ENCODE assay signal across 8 mouse cellular contexts in the genomic region with DNA sequence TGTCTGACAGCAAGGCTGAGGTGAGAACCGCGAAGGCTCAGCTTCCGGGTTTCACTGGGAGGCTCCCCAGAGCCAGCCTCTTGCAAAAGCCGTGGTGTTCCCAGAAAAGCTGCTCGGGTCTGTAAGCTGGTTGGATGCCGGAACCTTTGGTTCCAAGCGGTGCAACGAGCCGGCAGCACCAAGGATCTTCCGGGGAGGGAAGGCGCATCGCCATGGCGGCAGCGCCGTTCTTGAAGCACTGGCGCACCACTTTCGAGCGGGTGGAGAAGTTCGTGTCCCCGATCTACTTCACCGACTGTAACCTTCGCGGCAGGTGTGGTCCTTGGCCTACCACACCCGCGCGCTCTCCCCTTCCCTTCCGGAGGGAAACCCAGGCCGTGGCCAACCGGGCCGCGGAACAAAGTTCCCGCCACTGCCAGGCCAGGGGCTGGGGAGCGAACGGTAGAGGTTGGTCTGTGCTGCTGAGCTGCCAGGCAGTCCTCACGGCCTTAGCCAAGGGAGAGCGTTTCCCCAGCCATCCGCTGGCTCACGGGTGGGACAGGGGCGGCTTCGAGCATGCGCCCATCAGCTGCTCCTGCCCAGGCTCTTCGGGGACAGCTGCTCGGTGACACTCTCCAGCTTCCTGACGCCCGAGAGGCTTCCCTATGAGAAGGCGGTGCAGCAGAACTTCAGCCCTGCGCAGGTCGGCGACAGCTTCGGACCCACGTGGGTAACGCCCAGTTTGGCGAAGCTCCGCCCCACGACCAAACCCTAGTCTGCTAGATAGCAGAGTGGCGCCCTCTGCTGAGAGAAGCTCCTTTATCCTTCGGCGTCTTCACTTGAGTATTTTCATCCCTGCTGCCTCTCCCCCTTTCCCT. TPM values are rescaled to one million over a fixed set of nuclear protein-coding genes. Genes with fewer than 3 reads are reported as not detected.
DNase-seq lines count a peak whose midpoint lies in the region; ATAC-seq and TF ChIP-seq lines count a peak whose summit lies in the region.

A gene (plus strand): TSS at position 114 of the 857 bp plus-strand sequence.

- no peak for TF ChIP-seq EP300 in heart, postnatal 0 days (IDR thresholded peaks at IDR 0.05; ENCODE audit: low read depth)

- H3K4me3 ChIP-seq in E14TG2a.4 (replicated peaks; ENCODE audit: low read length): peak within 1 kb of the TSS; percentile 94
- H3K4me3 ChIP-seq in forebrain, embryonic 12.5 days (replicated peaks): peak within 1 kb of the TSS; percentile 59
- H3K4me3 ChIP-seq in heart, postnatal 0 days (ENCODE audit: low read depth, low read length): peak within 1 kb of the TSS; percentile 72
- H3K4me3 ChIP-seq in liver, embryonic 16.5 days (ENCODE audit: low read depth, low read length): peak within 1 kb of the TSS; percentile 79
- peak within 1 kb of the TSS; percentile 87 for H3K4me3 ChIP-seq in neural tube, embryonic 13.5 days
- H3K4me3 ChIP-seq in testis, adult 2 months (ENCODE audit: control insufficient read depth, low read depth, low read length): peak within 1 kb of the TSS; percentile 97

- under 1% methylated on average over 58 of the region's 58 CpGs for WGBS in forebrain, embryonic 12.5 days
- under 1% methylated on average over 58 of the region's 58 CpGs for WGBS in heart, postnatal 0 days
- WGBS in liver, embryonic 16.5 days (ENCODE audit: insufficient replicate concordance): under 1% methylated on average over 58 of the region's 58 CpGs
- under 1% methylated on average over 58 of the region's 58 CpGs for WGBS in neural tube, embryonic 13.5 days

- peaks cover 80% of the 10 kb centered on the region for H3K36me3 ChIP-seq in E14TG2a.4 (ENCODE audit: insufficient read depth, low read length)
- peaks cover 42% of the 10 kb centered on the region for H3K36me3 ChIP-seq in forebrain, embryonic 12.5 days (replicated peaks)
- H3K36me3 ChIP-seq in heart, postnatal 0 days (replicated peaks; ENCODE audit: control insufficient read depth, insufficient read depth, low read length): peaks cover 45% of the 10 kb centered on the region
- H3K36me3 ChIP-seq in liver, embryonic 16.5 days (ENCODE audit: control insufficient read depth, insufficient read depth): peaks cover 13% of the 10 kb centered on the region
- peaks cover 44% of the 10 kb centered on the region for H3K36me3 ChIP-seq in neural tube, embryonic 13.5 days
- no peaks in the 10 kb centered on the region; the same call in 1 of the 2 replicates for H3K36me3 ChIP-seq in testis, adult 2 months (ENCODE audit: control insufficient read depth, insufficient read depth, low read length)

- peak within 1 kb of the TSS; percentile 71 for H3K9ac ChIP-seq in forebrain, embryonic 12.5 days
- H3K9ac ChIP-seq in heart, postnatal 0 days (replicated peaks; ENCODE audit: low read depth, low read length): peak within 1 kb of the TSS; percentile 69
- H3K9ac ChIP-seq in liver, embryonic 16.5 days (ENCODE audit: low read depth, low read length): peak within 1 kb of the TSS; percentile 79
- peak within 1 kb of the TSS; percentile 83 for H3K9ac ChIP-seq in neural tube, embryonic 13.5 days

- peaks cover 39% of the 10 kb centered on the region for H3K4me1 ChIP-seq in E14TG2a.4 (replicated peaks; ENCODE audit: low read depth, low read length)
- peaks cover 14% of the 10 kb centered on the region for H3K4me1 ChIP-seq in forebrain, embryonic 12.5 days
- H3K4me1 ChIP-seq in heart, postnatal 0 days (ENCODE audit: control insufficient read depth, insufficient read depth): peaks cover 9% of the 10 kb centered on the region
- H3K4me1 ChIP-seq in liver, embryonic 16.5 days (ENCODE audit: control insufficient read depth, low read depth, low read length): peaks cover 9% of the 10 kb centered on the region
- peaks cover 18% of the 10 kb centered on the region for H3K4me1 ChIP-seq in neural tube, embryonic 13.5 days (replicated peaks)
- peaks cover 2% of the 10 kb centered on the region for H3K4me1 ChIP-seq in testis, adult 2 months (ENCODE audit: control insufficient read depth, insufficient read depth, low read length)

- DNase-seq in c-Kit-positive CD71-positive TER-119-positive erythroid progenitor cells, embryonic 14.5 days (ENCODE audit: low spot score): peak; percentile 93
- DNase-seq in heart, postnatal 0 days (ENCODE audit: low spot score): peak; percentile 95
- peak; percentile 98 for DNase-seq in kidney, postnatal 4 days

- H3K27ac ChIP-seq in forebrain, embryonic 12.5 days: peak within 1 kb of the TSS; percentile 94
- peak within 1 kb of the TSS; percentile 94 for H3K27ac ChIP-seq in heart, postnatal 0 days (ENCODE audit: low read depth)
- H3K27ac ChIP-seq in liver, embryonic 16.5 days (ENCODE audit: low read length): peak within 1 kb of the TSS; percentile 95
- peak within 1 kb of the TSS; percentile 95 for H3K27ac ChIP-seq in neural tube, embryonic 13.5 days (replicated peaks)
- peak within 1 kb of the TSS; percentile 92 for H3K27ac ChIP-seq in testis, adult 2 months (ENCODE audit: control insufficient read depth, insufficient read depth, low read depth, low read length)

- no peaks in the 10 kb centered on the region for H3K9me3 ChIP-seq in E14TG2a.4 (ENCODE audit: low read length)
- H3K9me3 ChIP-seq in forebrain, embryonic 12.5 days: no peaks in the 10 kb centered on the region
- no peaks in the 10 kb centered on the region for H3K9me3 ChIP-seq in heart, postnatal 0 days (replicated peaks; ENCODE audit: control insufficient read depth, low read length)
- no peaks in the 10 kb centered on the region for H3K9me3 ChIP-seq in liver, embryonic 16.5 days (replicated peaks; ENCODE audit: control insufficient read depth, low read length)
- H3K9me3 ChIP-seq in neural tube, embryonic 13.5 days: no peaks in the 10 kb centered on the region

- peak; percentile 56 for TF ChIP-seq CTCF in E14TG2a.4 (conservative IDR thresholded peaks at IDR 0.05; ENCODE audit: low read length)
- TF ChIP-seq CTCF in heart, postnatal 0 days (IDR thresholded peaks at IDR 0.05; ENCODE audit: low read depth): peak; percentile 79
- peak; percentile 40; the same call in 1 of the 2 replicates for TF ChIP-seq CTCF in testis, adult 2 months (IDR thresholded peaks at IDR 0.05; ENCODE audit: control insufficient read depth, insufficient read depth, insufficient replicate concordance, low read depth, low read length)

- H3K4me2 ChIP-seq in forebrain, embryonic 12.5 days: peak within 1 kb of the TSS; percentile 75
- H3K4me2 ChIP-seq in heart, postnatal 0 days (ENCODE audit: low read depth, low read length): peak within 1 kb of the TSS; percentile 72
- H3K4me2 ChIP-seq in liver, embryonic 16.5 days (ENCODE audit: low read depth, low read length): peak within 1 kb of the TSS; percentile 99
- H3K4me2 ChIP-seq in neural tube, embryonic 13.5 days: peak within 1 kb of the TSS; percentile 92

- TF ChIP-seq POLR2A in testis, adult 2 months (IDR thresholded peaks at IDR 0.05; ENCODE audit: control insufficient read depth, low read depth, low read length): peak; percentile 88

- peak; percentile 92 for ATAC-seq in forebrain, embryonic 12.5 days (ENCODE audit: low FRiP score)
- ATAC-seq in heart, postnatal 0 days (ENCODE audit: insufficient read depth, low read depth): peak; percentile 91
- ATAC-seq in liver, embryonic 16.5 days (ENCODE audit: low read depth): peak; percentile 91
- ATAC-seq in neural tube, embryonic 13.5 days (ENCODE audit: low read depth): peak; percentile 95

- H3K27me3 ChIP-seq in E14TG2a.4 (ENCODE audit: insufficient read depth, low read length): no peaks in the 10 kb centered on the region
- no peaks in the 10 kb centered on the region for H3K27me3 ChIP-seq in forebrain, embryonic 12.5 days
- H3K27me3 ChIP-seq in heart, postnatal 0 days (ENCODE audit: control insufficient read depth, insufficient read depth, low read length): no peaks in the 10 kb centered on the region
- H3K27me3 ChIP-seq in liver, embryonic 16.5 days (ENCODE audit: control insufficient read depth, insufficient read depth, low read depth, low read length): no peaks in the 10 kb centered on the region
- H3K27me3 ChIP-seq in neural tube, embryonic 13.5 days: no peaks in the 10 kb centered on the region
- no peaks in the 10 kb centered on the region for H3K27me3 ChIP-seq in testis, adult 2 months (ENCODE audit: control insufficient read depth, insufficient read depth, low read length)

RNA-seq across cellular contexts. Expression of the gene that starts here (rescaled TPM):
- 50.8 and 52.1 TPM in 2 replicates for polyA plus RNA-seq in forebrain, embryonic 12.5 days (2016; fragmentation: Nextera tagmentation; extraction: Ambion mirVana)
- total RNA-seq in heart, postnatal 0 days (2014; rRNA removed; ENCODE audit: low replicate concordance): 106 and 138 TPM in 2 replicates
- 31.8 and 35.6 TPM in 2 replicates for polyA plus RNA-seq in heart, postnatal 0 days (2015; fragmentation: Nextera tagmentation; extraction: Ambion mirVana)
- polyA plus RNA-seq in liver, embryonic 16.5 days (2015; fragmentation: Nextera tagmentation; extraction: Ambion mirVana): 18.6 and 21.2 TPM in 2 replicates
- 55.8 and 77.2 TPM in 2 replicates for polyA plus RNA-seq in neural tube, embryonic 13.5 days (2015; fragmentation: Nextera tagmentation; extraction: Ambion mirVana)
- 192 and 208 TPM in 2 replicates for polyA plus RNA-seq in testis, adult 2 months (2012; rRNA removed)

Comparison
In these comparisons a context has a peak if more than half of its experiments do, and no peak if none do; other contexts are left out.
1. Peak in every context shown above with its lines: DNase-seq, ATAC-seq, H3K4me3 ChIP-seq and H3K27ac ChIP-seq.